Mouse (Mus musculus): ENCODE measurements around the gene Foxn3.

GRCm38 (mm10) chr12:99280291-99280690 lies 283.1 kb downstream of the Foxn3 start:
- no peak for TF ChIP-seq CTCF (IDR thresholded peaks at IDR 0.05)
- no peak for TF ChIP-seq EP300 (IDR thresholded peaks at IDR 0.05)
